Mouse (Mus musculus) bone marrow, adult 2 months (tissue): ENCODE data around the gene Fam173b. TPM values are rescaled to one million over a fixed set of nuclear protein-coding genes. Genes with fewer than 3 reads are reported as not detected.

Source experiments
- H3K27ac ChIP-seq: fragments of 200-500 bp; 2 replicates; pipeline ENCODE4 v1.5.1; 2012; ENCODE audit warnings: low read depth, mild to moderate bottlenecking, control low read depth, inconsistent platforms, low read length; ENCODE audit not compliant: control insufficient read depth, poor library complexity, insufficient read depth
- H3K4me1 ChIP-seq: fragments of 200-500 bp; 2 replicates; pipeline ENCODE4 v1.6.1; 2011; ENCODE audit warnings: low read length; ENCODE audit not compliant: control insufficient read depth, insufficient read depth
- H3K4me3 ChIP-seq: fragments of 200-500 bp; replicated peaks from 2 replicates; pipeline ENCODE3; 2011; ENCODE audit warnings: mild to moderate bottlenecking, low read depth, low read length, control low read depth; ENCODE audit not compliant: control insufficient read depth
- CTCF ChIP-seq: fragments of 200-500 bp; IDR thresholded peaks from 2 replicates; pipeline ENCODE4 v1.5.1; 2011; ENCODE audit warnings: low read length, control low read depth; ENCODE audit not compliant: control insufficient read depth, insufficient read depth
- POLR2A ChIP-seq: fragments of 200-500 bp; IDR thresholded peaks from 2 replicates; pipeline ENCODE4 v1.6.1; 2011; ENCODE audit warnings: low read depth, mild to moderate bottlenecking, control low read depth, low read length, borderline replicate concordance; ENCODE audit not compliant: control insufficient read depth
- WGBS: fragments of 180-500 bp; shearing (Covaris S2); methylation state at CpG from one replicate; pipeline ENCODE4 v1.1.7; 2018; 5-methylcytosine and 5-hydroxymethylcytosine counted together
- polyA plus RNA-seq: library from polyadenylated mRNA; stranded (reverse); fragments of >200 nt; gene quantifications from 2 replicates; pipeline ENCODE4 v1.2.4, GENCODE M21; 2011; ENCODE audit warnings: low replicate concordance; ENCODE audit not compliant: missing spikeins, insufficient read depth, insufficient read length

Fam173b gene
- polyA plus RNA-seq, 1 experiment, result 17.7 TPM

DNA sequence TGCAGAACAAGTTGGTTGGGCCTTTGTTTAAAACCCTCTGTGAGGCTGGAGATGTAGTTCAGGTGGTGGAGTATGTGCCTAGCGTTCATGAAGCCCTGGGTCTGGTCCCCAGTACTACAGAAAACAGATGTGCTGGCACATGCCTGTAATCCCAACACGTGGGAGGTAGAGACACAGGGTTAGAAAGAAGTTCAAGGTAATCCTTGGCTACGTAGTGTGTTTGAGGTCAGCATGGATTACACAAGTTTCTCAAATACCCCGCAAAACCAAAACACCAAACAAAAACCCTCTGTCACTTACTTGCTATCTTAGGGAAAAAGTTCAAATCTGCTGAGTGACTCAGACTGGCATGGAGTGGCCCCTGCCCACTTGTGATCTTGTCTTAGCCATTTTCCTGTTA is 10.3 kb downstream of the Fam173b start:
- H3K4me1 ChIP-seq, result peaks cover 1% of the 10 kb centered on the region; the same call in 1 of the 2 replicates
- no peak overlapping the region for H3K27ac ChIP-seq
- no peak overlapping the region for H3K4me3 ChIP-seq
- TF ChIP-seq POLR2A (no peak), CTCF (no peak)
- WGBS, result 92% methylated on average over 4 of the region's 4 CpGs

DNA sequence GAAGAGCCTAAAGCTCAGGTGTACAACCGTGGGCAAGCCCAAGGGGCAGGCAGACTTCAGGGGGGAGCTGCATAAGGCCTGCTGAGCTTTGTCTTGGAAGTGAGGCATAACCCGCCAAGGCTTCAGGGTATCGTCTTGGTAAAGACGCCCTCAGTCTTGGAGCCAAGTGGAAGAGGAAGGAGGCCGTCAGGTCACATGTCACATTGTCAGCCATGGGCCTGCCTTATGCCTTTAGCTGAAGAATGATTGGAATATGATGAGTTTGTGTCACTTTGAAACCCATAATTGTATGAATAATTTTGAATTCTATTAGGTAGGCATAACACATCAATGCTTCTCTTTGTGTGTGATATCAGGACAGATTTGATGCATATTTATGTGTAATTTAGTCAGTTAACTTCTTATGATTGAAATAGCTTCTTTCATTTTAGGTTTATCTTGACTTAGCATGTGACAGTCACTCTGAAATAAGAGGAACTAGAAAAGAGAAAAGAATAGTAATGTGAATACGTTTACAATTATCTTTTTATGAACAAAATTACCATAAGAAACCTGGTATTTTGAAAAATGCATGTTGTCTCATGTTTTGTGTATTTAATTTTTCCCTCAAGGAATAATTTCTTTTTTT is 12.3 kb downstream of the Fam173b start:
- H3K4me3 ChIP-seq, result no peak overlapping the region
- H3K4me1 ChIP-seq, result peaks cover 1% of the 10 kb centered on the region; the same call in 1 of the 2 replicates
- TF ChIP-seq CTCF, result no peak
- TF ChIP-seq POLR2A, result no peak
- 56% methylated on average over 6 of the region's 6 CpGs for WGBS
- H3K27ac ChIP-seq, result no peak overlapping the region

DNA sequence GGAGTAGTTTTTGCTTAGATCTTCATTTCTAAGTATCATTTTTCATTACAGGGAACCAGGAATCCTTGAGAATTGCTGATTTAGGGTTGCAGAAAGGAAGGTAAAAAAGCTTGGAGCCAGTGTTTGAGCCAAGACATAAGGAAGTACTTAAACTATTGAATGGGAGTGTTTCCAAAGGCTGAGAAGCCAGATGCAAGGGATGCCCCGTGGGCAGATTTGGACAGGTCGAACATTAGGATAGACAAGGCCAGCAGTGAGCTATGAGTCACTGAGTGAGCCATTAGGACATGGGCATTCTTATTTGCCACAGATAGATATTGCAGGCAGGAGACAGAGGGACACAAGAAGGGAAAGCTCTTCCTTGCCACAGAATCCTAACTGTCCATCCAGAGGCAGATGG is 13.0 kb downstream of the Fam173b start:
- 79% methylated on average over 2 of the region's 2 CpGs for WGBS
- no peak for TF ChIP-seq POLR2A
- Histone ChIP-seq H3K4me1 (peaks cover 1% of the 10 kb centered on the region; the same call in 1 of the 2 replicates), H3K27ac (no peak overlapping the region), H3K4me3 (no peak overlapping the region)

DNA sequence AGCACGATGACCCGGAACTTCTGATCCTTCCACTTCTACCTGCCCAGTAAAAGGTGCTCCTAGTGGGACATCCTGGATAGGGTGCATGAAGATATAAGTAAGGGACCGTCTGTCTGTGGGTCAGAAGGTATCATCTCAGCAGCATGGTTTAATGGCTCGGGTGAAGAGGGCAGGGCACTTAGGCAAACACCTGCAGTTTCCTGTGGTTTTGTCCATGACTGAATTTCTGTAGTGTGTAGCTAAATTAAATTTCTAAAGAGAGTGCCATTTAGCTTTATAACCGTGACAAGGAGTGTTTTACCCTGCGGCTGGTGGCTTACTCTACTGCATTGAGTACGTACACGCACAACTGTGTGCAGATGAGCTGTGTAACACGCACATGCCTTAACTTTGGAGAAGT is 15.6 kb downstream of the Fam173b start:
- Histone ChIP-seq H3K4me1 (peaks cover 1% of the 10 kb centered on the region; the same call in 1 of the 2 replicates), H3K4me3 (no peak overlapping the region), H3K27ac (no peak overlapping the region)
- WGBS, result 79% methylated on average over 9 of the region's 9 CpGs
- TF ChIP-seq POLR2A (no peak), CTCF (no peak)

DNA sequence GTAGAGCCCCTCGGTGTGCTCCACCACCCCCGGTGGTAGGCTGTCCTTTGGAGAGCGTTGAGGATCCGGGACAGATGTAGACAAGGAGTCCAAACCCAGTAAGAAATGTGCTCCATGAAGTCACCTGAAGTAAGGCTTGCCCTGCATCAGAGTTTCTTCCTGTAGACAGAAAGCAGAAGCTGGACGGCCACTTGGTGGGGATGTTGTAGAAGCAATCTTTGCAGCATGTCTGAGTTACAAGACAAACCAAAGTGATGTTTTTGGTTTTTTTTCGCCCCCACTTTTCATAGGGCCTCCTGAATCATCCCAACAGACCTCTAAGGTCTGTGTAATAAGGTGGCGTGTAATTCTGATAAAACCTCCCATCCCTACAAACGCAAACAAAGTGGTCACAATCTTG is 17.9 kb downstream of the Fam173b start:
- WGBS, result 86% methylated on average over 8 of the region's 8 CpGs
- no peak overlapping the region for H3K4me3 ChIP-seq
- no peaks in the 10 kb centered on the region; the same call in 1 of the 2 replicates for H3K4me1 ChIP-seq
- TF ChIP-seq CTCF (no peak), POLR2A (no peak)
- no peak overlapping the region for H3K27ac ChIP-seq

DNA sequence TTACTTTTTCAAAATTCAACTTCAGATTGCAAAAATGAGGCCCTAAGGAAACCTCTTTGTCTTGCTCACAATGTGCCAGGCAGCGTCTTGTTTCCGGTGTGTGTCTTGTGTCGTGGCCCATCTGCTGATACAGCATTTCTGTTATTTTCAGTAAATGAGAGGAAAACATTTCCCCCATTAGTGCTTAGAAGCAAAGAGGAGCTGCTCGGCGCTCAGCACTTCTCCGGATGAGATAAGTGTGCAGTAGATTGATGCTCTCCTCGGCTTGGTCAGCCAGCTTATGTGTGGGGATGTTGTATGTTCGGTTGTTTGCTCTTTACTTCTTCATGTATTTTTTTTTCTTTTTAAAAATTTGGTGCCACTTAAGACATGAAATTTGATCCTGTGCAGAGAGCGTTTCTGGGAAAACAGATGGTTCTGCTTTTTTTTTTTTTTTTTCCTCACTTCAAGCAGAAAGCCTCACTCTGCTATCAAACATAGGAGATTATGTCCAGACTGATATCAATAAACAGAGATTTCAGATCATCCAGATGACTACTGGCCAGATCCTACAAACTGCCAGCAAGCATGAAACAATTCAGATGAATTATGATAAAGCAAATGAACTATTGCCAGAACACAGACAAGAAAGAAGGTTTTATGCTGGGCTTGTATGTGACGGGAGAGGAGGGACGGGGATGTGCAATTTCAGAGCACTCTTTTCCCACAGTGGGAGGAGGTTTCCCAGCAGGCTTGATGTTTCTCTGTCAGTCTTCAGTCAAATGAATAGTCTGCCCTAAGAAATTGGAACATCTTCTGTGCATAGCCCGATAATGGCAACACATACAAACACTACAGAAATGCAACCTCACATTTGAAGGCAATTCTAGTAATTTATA is 25.9 kb downstream of the Fam173b start:
- Histone ChIP-seq H3K4me3 (no peak overlapping the region), H3K4me1 (no peaks in the 10 kb centered on the region; the same call in 1 of the 2 replicates), H3K27ac (no peak overlapping the region)
- 35% methylated on average over 12 of the region's 12 CpGs for WGBS
- TF ChIP-seq CTCF, result no peak
- TF ChIP-seq POLR2A, result no peak

DNA sequence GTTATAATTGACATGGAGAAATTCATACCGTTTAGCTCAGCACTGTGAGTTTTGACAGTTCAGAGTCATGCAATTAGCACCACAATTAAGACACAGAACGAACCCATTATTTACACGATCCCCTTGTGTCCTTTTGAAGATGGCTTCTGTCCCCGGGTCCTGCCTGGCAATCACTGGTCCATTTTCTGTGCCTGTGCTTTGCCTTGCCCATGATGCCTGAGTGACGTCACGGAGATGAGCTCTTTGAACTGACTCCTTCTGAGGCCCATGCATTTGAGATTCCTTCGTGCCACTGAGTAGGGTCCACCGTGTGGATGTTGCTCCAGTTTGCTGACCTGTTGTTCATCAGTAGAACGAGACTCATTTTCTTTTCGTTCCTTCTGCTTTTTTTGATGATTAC is 26.5 kb downstream of the Fam173b start:
- TF ChIP-seq POLR2A (no peak), CTCF (no peak)
- 81% methylated on average over 10 of the region's 10 CpGs for WGBS

DNA sequence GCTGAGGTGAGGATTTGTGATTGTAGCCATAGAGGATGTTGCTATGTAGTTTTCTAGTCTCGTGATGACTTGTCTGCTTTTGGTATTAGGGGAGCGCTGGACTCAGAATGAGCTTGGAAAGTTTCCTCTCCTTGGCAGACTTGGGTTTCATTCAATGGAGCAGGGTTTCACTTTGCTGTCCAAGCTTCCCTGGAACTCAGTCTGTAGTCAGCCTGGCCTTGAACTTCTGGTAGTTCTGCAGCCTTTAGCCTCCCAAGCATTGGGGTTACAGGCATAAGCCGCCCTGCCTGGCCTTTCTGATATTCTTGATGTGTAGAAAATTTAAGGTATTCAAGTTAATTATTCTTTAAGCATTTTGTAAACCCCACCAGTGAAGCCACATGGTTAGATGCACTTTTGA is 27.9 kb downstream of the Fam173b start:
- WGBS, result 80% methylated on average over 3 of the region's 3 CpGs
- no peak overlapping the region for H3K4me3 ChIP-seq
- TF ChIP-seq POLR2A (no peak), CTCF (no peak)
- no peaks in the 10 kb centered on the region; the same call in 1 of the 2 replicates for H3K4me1 ChIP-seq
- H3K27ac ChIP-seq, result no peak overlapping the region

More for the DNA sequence above, 26.5 kb downstream of the Fam173b start:
- H3K4me1 ChIP-seq, result no peaks in the 10 kb centered on the region; the same call in 1 of the 2 replicates
- no peak overlapping the region for H3K27ac ChIP-seq
- H3K4me3 ChIP-seq, result no peak overlapping the region
